Mouse (Mus musculus) layer of hippocampus, postnatal 14 days (tissue): ENCODE data around the gene Usp45. TPM values are rescaled to one million over a fixed set of nuclear protein-coding genes. Genes with fewer than 3 reads are reported as not detected.
A peak's percentile ranks its signal among the peaks of the same experiment; 100 is the strongest.

Source experiments
- DNase-seq, 2 experiments: peaks; one replicate each; pipeline ENCODE4 v3.0.0; 2021 to 2022; ENCODE audit warnings: low spot score in 2 of 2, mixed read lengths in 1 of 2
- total RNA-seq, 2 experiments: library from RNA; stranded (reverse); gene quantifications; 2 replicates each; pipeline ENCODE4 v1.2.3; 2021

The Usp45 gene
- total RNA-seq, 2 experiments from 2014 or later = 38.5 to 48.3 TPM

GRCm38 (mm10) chr4:21788903-21789302, 21.9 kb downstream of the Usp45 start:
- no peak for DNase-seq

DNA sequence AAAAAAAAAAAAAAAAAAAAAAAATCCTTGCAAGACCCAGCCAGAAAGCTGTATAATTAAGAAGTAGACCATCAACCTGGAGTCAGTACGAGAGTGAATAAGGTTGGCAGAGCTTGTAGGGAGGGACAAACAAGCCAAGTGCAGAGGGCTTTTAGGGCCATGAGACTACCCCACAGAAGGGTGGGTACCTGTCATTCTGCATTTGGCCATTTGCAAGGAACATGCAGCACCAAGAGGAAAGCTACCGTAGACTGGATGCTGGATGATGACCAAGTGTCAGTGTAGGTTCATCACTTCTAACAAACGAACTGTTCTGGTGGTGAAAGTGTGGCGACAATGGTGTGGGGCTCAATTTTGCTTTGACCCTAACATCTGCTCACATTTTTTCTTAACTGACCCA, 22.9 kb downstream of the Usp45 start:
- DNase-seq = no peak

- DNase-seq = peak; percentile 35 to 70
Observed at GRCm38 (mm10) chr4:21793631-21794030, 26.7 kb downstream of the Usp45 start.

DNA sequence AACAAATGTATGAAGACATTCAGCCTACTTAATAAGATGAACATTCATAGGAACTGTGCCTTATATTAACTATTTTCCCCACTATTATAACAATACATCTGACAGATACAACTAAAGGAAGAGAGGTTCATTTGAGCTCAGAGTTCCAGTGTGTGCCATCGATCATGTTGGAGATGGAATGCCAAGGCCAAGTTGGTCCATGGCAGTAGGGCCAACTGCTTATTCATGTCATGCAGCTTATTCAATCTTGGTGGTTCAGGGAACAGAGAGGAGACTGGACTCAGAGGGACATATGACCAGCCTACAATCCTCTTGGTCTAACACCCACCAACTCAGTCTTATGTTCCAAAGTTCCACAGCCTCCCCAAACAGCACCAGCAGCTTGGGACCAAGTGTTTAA, 34.1 kb downstream of the Usp45 start:
- DNase-seq = no peak

DNA sequence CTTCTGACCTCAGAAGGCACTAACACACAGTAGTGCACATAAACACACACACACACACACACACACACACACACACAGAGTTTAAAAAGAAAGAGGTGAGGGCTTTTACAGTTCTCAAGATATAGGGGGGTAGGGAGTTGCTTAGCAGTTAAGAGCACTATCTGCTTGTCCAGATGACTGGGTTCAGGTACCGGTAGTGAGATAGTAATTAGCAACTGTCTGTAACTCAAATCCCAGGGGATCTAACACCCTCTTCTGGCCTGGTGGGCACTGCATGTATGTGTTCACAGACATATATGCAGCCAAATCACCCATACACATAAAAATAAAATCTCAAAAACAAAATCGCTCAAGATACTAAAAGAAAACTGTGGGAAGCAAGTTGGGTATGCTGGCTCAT, 34.7 kb downstream of the Usp45 start:
- no peak for DNase-seq

- DNase-seq = no peak
Observed at GRCm38 (mm10) chr4:21807204-21807603, 40.2 kb downstream of the Usp45 start.

DNA sequence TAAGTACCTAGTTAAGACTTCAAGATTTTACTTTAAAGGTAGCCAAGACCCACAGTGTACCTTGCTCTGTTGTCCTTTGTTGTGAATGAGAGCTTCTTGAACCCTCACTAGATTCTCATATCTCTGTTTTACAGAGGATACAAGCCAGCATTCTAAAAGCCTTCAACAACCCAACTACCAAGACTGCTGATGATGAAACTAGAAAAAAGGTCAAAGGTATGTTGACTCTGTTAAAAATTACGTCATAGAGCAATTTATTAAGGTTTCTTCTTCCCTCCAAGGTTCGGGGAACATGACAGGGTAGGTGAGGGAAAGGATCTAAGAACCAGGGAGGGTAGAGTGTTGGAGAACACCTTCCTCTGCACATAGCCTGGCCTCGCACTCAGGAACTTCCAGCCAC, 43.7 kb downstream of the Usp45 start:
- no peak for DNase-seq

DNA sequence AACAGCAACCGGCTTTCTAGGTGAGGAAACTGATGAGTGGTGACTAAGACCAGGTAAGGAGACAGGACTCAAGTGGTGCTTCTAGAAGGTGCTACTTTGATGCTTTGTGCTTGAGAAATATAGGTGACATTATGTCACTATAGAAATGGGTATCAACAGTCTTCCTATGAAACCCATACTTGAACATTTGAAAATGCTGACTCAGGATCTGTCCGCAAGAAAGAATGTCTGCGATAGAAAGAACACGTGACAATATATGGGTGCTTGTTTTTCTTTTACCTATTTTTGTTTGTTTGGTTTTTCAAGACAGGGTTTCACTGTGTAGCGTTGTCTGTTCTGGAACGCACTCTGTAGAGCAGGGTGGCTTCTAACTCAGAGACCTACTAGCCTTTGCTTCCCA, 45.7 kb downstream of the Usp45 start:
- DNase-seq = no peak

GRCm38 (mm10) chr4:21814029-21814428, 47.1 kb downstream of the Usp45 start:
- DNase-seq = peak; percentile 27 to 59

DNA sequence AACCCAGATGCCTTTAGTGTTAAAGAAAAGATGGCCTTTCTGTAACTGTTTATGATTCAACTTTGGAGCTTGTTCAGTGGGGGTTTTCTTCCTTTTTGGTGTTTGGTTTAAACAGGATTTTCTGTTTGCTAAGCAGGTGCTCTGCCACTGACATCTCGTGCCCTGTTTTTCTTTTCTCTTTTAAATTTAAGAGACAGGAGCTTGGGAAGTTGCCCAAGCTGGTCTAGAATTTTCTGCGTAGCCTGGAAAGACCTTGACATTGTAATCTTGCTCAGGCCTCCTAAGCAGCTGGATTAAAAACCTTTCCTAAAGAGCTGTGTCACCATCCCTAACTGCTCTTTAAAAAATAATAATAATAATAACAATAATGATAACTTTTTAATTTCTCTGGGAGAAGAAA, 59.7 kb downstream of the Usp45 start:
- DNase-seq = no peak

- no peak for DNase-seq
Observed at GRCm38 (mm10) chr4:21832844-21833243, 65.9 kb downstream of the Usp45 start.

DNA sequence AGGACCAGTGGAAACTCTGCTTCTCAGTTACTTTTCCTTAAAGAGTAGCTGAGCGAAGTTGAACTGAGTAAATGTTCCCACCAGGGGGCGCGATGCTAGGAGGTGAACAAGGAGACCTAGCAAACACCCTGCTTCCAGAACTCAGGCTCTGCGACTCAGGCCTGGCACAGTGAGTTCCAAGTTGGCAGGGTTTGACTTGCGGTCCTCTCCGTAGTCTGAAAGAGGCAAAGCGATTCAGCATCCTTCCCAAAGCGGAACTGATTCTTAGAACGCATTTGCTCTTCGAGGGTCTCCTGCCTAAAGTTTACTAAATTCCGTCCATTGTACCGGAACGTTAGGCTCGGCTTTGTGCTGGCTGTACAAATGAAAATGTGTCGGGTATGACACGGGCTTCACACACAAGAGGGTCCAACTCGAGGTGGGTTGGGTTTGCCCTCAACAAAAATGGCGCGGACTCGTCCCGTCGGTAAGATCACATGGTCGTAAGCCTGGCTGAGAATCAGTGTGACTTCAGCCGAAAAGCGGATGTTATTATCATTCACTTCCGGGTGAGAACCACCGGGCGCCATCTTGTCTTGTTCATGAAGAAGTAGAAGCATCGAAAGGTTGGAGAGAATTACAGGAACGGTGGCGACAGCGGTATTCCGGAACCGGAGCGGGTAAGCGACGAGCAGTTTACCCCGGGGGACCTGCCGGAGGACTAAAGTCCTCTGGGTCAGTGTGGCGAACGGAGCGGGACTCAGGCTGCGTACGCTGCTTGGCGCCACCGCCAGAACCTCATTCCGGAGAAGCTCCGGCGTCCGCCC, 80.7 kb downstream of the Usp45 start, which contains the start of gene Pnisr:
Gene Pnisr (plus strand): TSS at position 103 of the 806 bp plus-strand sequence.
- DNase-seq = peak; percentile 94 to 98

DNA sequence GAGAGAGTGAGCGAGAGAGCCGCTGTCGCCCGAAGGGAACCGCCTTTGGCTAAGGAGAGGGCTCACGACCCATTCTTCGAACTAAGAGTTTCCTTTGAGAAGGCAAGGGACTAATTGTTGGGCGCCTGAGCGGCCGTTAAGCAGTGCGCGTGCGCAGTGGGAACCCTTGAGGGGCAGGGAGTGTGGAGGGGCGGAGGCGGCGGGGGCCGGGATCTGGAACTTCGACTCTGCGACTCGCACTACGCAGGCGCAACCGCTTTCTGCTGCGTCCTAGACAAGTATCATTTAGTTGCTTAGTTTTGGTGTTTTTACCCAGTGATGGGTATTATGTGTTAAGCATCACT, 81.3 kb downstream of the Usp45 start:
- DNase-seq = peak in 1 of 2 experiments; percentile 90

GRCm38 (mm10) chr4:21857481-21857880, 90.5 kb downstream of the Usp45 start:
- DNase-seq = peak in 1 of 2 experiments; percentile 31

DNA sequence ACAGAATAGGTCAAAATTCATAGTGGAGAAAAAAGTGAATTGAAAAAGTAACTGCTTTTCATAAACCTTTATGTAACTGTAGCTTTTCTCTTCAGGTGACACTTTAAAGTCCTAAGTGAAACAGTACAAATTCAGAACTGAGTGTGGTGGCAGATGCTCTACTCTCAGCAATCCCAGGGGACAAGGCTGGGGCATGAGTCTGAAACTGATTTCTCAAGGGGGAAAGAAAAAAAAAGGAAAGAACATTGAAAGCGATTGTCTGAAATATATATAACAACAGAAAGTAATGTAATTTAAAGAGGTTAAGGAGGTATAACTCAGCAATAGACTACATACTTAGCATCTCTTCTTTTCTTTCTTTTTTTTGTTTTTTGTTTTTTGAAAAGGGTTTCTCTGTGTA, 98.3 kb downstream of the Usp45 start:
- DNase-seq = no peak

GRCm38 (mm10) chr4:21878776-21879175, 111.8 kb downstream of the Usp45 start:
- DNase-seq = no peak

GRCm38 (mm10) chr4:21879565-21880220, 112.7 kb downstream of the Usp45 start, which contains the start of gene Coq3:
TSS of gene Coq3 (plus strand) at chr4:21879673.
- DNase-seq = peak; percentile 85 to 91

- DNase-seq = no peak
Observed at GRCm38 (mm10) chr4:21882806-21883205, 115.8 kb downstream of the Usp45 start.

- no peak for DNase-seq
Observed at GRCm38 (mm10) chr4:21885831-21886230, 118.9 kb downstream of the Usp45 start.
